Mouse (Mus musculus): ENCODE results near the gene Kiss1.

DNA sequence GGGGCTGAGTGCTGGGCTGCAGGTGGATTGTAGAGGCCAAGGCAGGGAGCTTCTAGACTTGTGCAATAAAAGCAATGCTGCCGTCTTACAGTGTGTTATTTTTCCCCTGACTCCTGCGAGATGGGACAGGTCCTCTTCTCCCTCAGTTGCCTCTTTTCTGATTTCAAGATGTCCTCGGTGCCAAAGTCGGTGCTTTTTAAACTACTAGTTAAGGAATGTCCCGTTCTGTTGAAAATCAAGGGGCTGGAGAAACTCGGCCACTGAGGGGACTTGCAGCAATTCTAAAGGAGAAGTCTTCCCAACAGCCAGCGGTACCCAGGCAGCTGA lies 7.9 kb downstream of the Kiss1 start:
- TF ChIP-seq CTCF (IDR thresholded peaks at IDR 0.05; ENCODE audit: borderline replicate concordance, extremely low read depth, insufficient read depth, insufficient read length), result no peak
- TF ChIP-seq POLR2A (IDR thresholded peaks at IDR 0.05; ENCODE audit: borderline replicate concordance, extremely low read depth, insufficient read depth, insufficient read length, poor library complexity, severe bottlenecking), result no peak

All from brain, embryonic 14.5 days (tissue).